Mouse (Mus musculus): ENCODE data around the gene Irgm2. TPM values are rescaled to one million over a fixed set of nuclear protein-coding genes. Genes with fewer than 3 reads are reported as not detected.
"Not testable (repeated sequence)": the region's sequence is repeated elsewhere in the genome, so short reads cannot be mapped to it uniquely, and the experiment has no call there.

Irgm2 gene
- polyA plus RNA-seq, 1 experiment from 2014 or later, result 3.6 TPM

GRCm38 (mm10) chr11:58210321-58210886 is 11.0 kb downstream of the Irgm2 start:
- no peaks in the 10 kb centered on the region for H3K9me3 ChIP-seq (ENCODE audit: control insufficient read depth, low read length)
- 88% methylated on average over 1 of the region's 1 CpGs for WGBS
- H3K4me1 ChIP-seq (ENCODE audit: control insufficient read depth, insufficient read depth, low read length), result peaks cover 6% of the 10 kb centered on the region; the same call in 1 of the 2 replicates
- H3K4me3 ChIP-seq (ENCODE audit: low read length), result no peak overlapping the region
- H3K4me2 ChIP-seq (ENCODE audit: low read depth, low read length), result no peak overlapping the region
- ATAC-seq, result no peak
- no peaks in the 10 kb centered on the region for H3K27me3 ChIP-seq (replicated peaks; ENCODE audit: control insufficient read depth, insufficient read depth, low read length)
- no peaks in the 10 kb centered on the region for H3K36me3 ChIP-seq (ENCODE audit: control insufficient read depth, insufficient read depth, low read length)
- H3K9ac ChIP-seq (ENCODE audit: low read depth, low read length), result no peak overlapping the region
- H3K27ac ChIP-seq (ENCODE audit: low read length), result no peak overlapping the region

- Histone ChIP-seq H3K27me3 (replicated peaks; ENCODE audit: control insufficient read depth, insufficient read depth, low read length) (no peaks in the 10 kb centered on the region), H3K9me3 (ENCODE audit: control insufficient read depth, low read length) (no peaks in the 10 kb centered on the region), H3K4me2 (ENCODE audit: low read depth, low read length) (0 out of 2 replicates have a peak overlapping the region, but pooled peaks have one; percentile 12), H3K9ac (ENCODE audit: low read depth, low read length) (no peak overlapping the region), H3K4me1 (ENCODE audit: control insufficient read depth, insufficient read depth, low read length) (peaks cover 6% of the 10 kb centered on the region; the same call in 1 of the 2 replicates), H3K4me3 (ENCODE audit: low read length) (no peak overlapping the region), H3K27ac (ENCODE audit: low read length) (no peak overlapping the region), H3K36me3 (ENCODE audit: control insufficient read depth, insufficient read depth, low read length) (no peaks in the 10 kb centered on the region)
- WGBS, result 23% methylated on average over 9 of the region's 9 CpGs
- ATAC-seq, result peak; percentile 21; the same call in 1 of the 2 replicates
Measured at GRCm38 (mm10) chr11:58211062-58211681, 11.8 kb downstream of the Irgm2 start.

GRCm38 (mm10) chr11:58211682-58212067 is 12.3 kb downstream of the Irgm2 start:
- 28% methylated on average over 2 of the region's 2 CpGs for WGBS
- no peaks in the 10 kb centered on the region for H3K36me3 ChIP-seq (ENCODE audit: control insufficient read depth, insufficient read depth, low read length)
- no peak overlapping the region for H3K4me3 ChIP-seq (ENCODE audit: low read length)
- H3K9ac ChIP-seq (ENCODE audit: low read depth, low read length), result no peak overlapping the region
- no peak overlapping the region for H3K27ac ChIP-seq (ENCODE audit: low read length)
- H3K9me3 ChIP-seq (ENCODE audit: control insufficient read depth, low read length), result no peaks in the 10 kb centered on the region
- H3K27me3 ChIP-seq (replicated peaks; ENCODE audit: control insufficient read depth, insufficient read depth, low read length), result no peaks in the 10 kb centered on the region
- H3K4me1 ChIP-seq (ENCODE audit: control insufficient read depth, insufficient read depth, low read length), result peaks cover 6% of the 10 kb centered on the region
- H3K4me2 ChIP-seq (ENCODE audit: low read depth, low read length), result no peak overlapping the region
- no peak for ATAC-seq

- no peak for ATAC-seq
- no peak overlapping the region for H3K4me3 ChIP-seq (ENCODE audit: low read length)
- no peak overlapping the region for H3K9ac ChIP-seq (ENCODE audit: low read depth, low read length)
- H3K36me3 ChIP-seq (ENCODE audit: control insufficient read depth, insufficient read depth, low read length), result no peaks in the 10 kb centered on the region
- 79% methylated on average over 7 of the region's 7 CpGs for WGBS
- H3K4me2 ChIP-seq (ENCODE audit: low read depth, low read length), result no peak overlapping the region
- no peak overlapping the region for H3K27ac ChIP-seq (ENCODE audit: low read length)
- H3K9me3 ChIP-seq (ENCODE audit: control insufficient read depth, low read length), result no peaks in the 10 kb centered on the region
- H3K27me3 ChIP-seq (replicated peaks; ENCODE audit: control insufficient read depth, insufficient read depth, low read length), result no peaks in the 10 kb centered on the region
- H3K4me1 ChIP-seq (ENCODE audit: control insufficient read depth, insufficient read depth, low read length), result peaks cover 6% of the 10 kb centered on the region
Measured at GRCm38 (mm10) chr11:58213673-58214342, 14.4 kb downstream of the Irgm2 start.

GRCm38 (mm10) chr11:58214391-58215048 is 15.1 kb downstream of the Irgm2 start:
- Histone ChIP-seq H3K4me1 (ENCODE audit: control insufficient read depth, insufficient read depth, low read length) (peaks cover 6% of the 10 kb centered on the region), H3K27me3 (replicated peaks; ENCODE audit: control insufficient read depth, insufficient read depth, low read length) (no peaks in the 10 kb centered on the region), H3K4me2 (ENCODE audit: low read depth, low read length) (peak overlapping the region; percentile 70), H3K9me3 (ENCODE audit: control insufficient read depth, low read length) (no peaks in the 10 kb centered on the region), H3K36me3 (ENCODE audit: control insufficient read depth, insufficient read depth, low read length) (no peaks in the 10 kb centered on the region), H3K4me3 (ENCODE audit: low read length) (peak overlapping the region; percentile 61), H3K27ac (ENCODE audit: low read length) (0 out of 2 replicates have a peak overlapping the region, but pooled peaks have one; percentile 27), H3K9ac (ENCODE audit: low read depth, low read length) (peak overlapping the region; percentile 77)
- ATAC-seq, result peak; percentile 91
- 24% methylated on average over 17 of the region's 17 CpGs for WGBS

- Histone ChIP-seq H3K4me2 (ENCODE audit: low read depth, low read length) (peak overlapping the region; percentile 70), H3K9ac (ENCODE audit: low read depth, low read length) (peak overlapping the region; percentile 77), H3K4me3 (ENCODE audit: low read length) (peak overlapping the region; percentile 61)
- peak; percentile 54 for ATAC-seq
- not testable (repeated sequence) for H3K27ac ChIP-seq (ENCODE audit: low read length); H3K27me3 ChIP-seq (replicated peaks; ENCODE audit: control insufficient read depth, insufficient read depth, low read length); H3K9me3 ChIP-seq (ENCODE audit: control insufficient read depth, low read length); H3K4me1 ChIP-seq (ENCODE audit: control insufficient read depth, insufficient read depth, low read length); H3K36me3 ChIP-seq (ENCODE audit: control insufficient read depth, insufficient read depth, low read length)
- WGBS, result 12% methylated on average over 2 of the region's 3 CpGs
Measured at GRCm38 (mm10) chr11:58215049-58215430, 15.6 kb downstream of the Irgm2 start.

GRCm38 (mm10) chr11:58215814-58216213 is 16.4 kb downstream of the Irgm2 start:
- Histone ChIP-seq H3K4me3 (ENCODE audit: low read length) (no peak overlapping the region), H3K36me3 (ENCODE audit: control insufficient read depth, insufficient read depth, low read length) (no peaks in the 10 kb centered on the region), H3K4me1 (ENCODE audit: control insufficient read depth, insufficient read depth, low read length) (peaks cover 6% of the 10 kb centered on the region), H3K9me3 (ENCODE audit: control insufficient read depth, low read length) (no peaks in the 10 kb centered on the region), H3K27ac (ENCODE audit: low read length) (no peak overlapping the region), H3K4me2 (ENCODE audit: low read depth, low read length) (peak overlapping the region; percentile 19), H3K27me3 (replicated peaks; ENCODE audit: control insufficient read depth, insufficient read depth, low read length) (no peaks in the 10 kb centered on the region), H3K9ac (ENCODE audit: low read depth, low read length) (no peak overlapping the region)
- ATAC-seq, result no peak
- WGBS, result 67% methylated on average over 5 of the region's 5 CpGs

GRCm38 (mm10) chr11:58216823-58217222 is 17.4 kb downstream of the Irgm2 start:
- Histone ChIP-seq H3K9me3 (ENCODE audit: control insufficient read depth, low read length) (no peaks in the 10 kb centered on the region), H3K9ac (ENCODE audit: low read depth, low read length) (no peak overlapping the region; the same call in 1 of the 2 replicates), H3K4me3 (ENCODE audit: low read length) (no peak overlapping the region), H3K4me1 (ENCODE audit: control insufficient read depth, insufficient read depth, low read length) (no peaks in the 10 kb centered on the region; the same call in 1 of the 2 replicates), H3K4me2 (ENCODE audit: low read depth, low read length) (no peak overlapping the region), H3K27me3 (replicated peaks; ENCODE audit: control insufficient read depth, insufficient read depth, low read length) (no peaks in the 10 kb centered on the region), H3K27ac (ENCODE audit: low read length) (no peak overlapping the region), H3K36me3 (ENCODE audit: control insufficient read depth, insufficient read depth, low read length) (no peaks in the 10 kb centered on the region)
- no peak for ATAC-seq
- 65% methylated on average over 6 of the region's 6 CpGs for whole genome bisulfite sequencing

GRCm38 (mm10) chr11:58223751-58224150 is 24.3 kb downstream of the Irgm2 start:
- Histone ChIP-seq H3K4me2 (ENCODE audit: low read depth, low read length) (no peak overlapping the region), H3K27ac (ENCODE audit: low read length) (peak overlapping the region; percentile 19; the same call in 1 of the 2 replicates), H3K9me3 (ENCODE audit: control insufficient read depth, low read length) (no peaks in the 10 kb centered on the region), H3K27me3 (replicated peaks; ENCODE audit: control insufficient read depth, insufficient read depth, low read length) (no peaks in the 10 kb centered on the region), H3K4me3 (ENCODE audit: low read length) (no peak overlapping the region), H3K4me1 (ENCODE audit: control insufficient read depth, insufficient read depth, low read length) (peaks cover 3% of the 10 kb centered on the region; the same call in 1 of the 2 replicates), H3K36me3 (ENCODE audit: control insufficient read depth, insufficient read depth, low read length) (no peaks in the 10 kb centered on the region), H3K9ac (ENCODE audit: low read depth, low read length) (no peak overlapping the region)
- WGBS, result 37% methylated on average over 4 of the region's 4 CpGs
- no peak for ATAC-seq

Data from intestine, embryonic 16.5 days (tissue).